Mouse (Mus musculus) embryo, embryonic 10.5 days (tissue): ENCODE data around the gene Ubr3.
"Not testable (repeated sequence)": the region's sequence is repeated elsewhere in the genome, so short reads cannot be mapped to it uniquely, and the experiment has no call there.

ENCODE experiments used
- DNase-seq: peaks from one replicate; pipeline ENCODE4 v3.0.0-alpha.2; 2015; ENCODE audit warnings: low spot score

Ubr3 gene

GRCm38 (mm10) chr2:69912801-69913200 lies 15.8 kb downstream of the Ubr3 start:
- DNase-seq: no peak

GRCm38 (mm10) chr2:69917301-69917700 lies 20.3 kb downstream of the Ubr3 start:
- DNase-seq: no peak

DNA sequence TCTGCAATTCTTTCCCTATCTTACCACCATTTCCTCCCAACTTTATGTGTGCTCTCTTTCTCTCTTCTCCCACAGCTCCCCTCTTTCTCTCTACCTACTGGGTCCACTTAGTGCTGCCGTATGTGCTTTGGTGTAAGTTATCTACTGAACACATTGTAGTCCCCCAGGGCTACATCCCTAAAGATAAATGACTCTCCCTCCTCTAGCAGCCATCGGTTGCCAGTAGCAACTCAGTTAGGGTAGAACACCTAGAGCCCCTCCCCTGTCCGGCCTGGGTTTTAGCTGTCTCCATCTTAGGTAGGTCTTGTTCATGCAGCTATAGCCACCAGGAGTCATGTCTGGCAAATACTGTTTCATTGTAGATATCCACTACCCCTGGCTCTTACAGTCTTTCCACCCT lies 27.9 kb downstream of the Ubr3 start:
- DNase-seq: no peak

DNA sequence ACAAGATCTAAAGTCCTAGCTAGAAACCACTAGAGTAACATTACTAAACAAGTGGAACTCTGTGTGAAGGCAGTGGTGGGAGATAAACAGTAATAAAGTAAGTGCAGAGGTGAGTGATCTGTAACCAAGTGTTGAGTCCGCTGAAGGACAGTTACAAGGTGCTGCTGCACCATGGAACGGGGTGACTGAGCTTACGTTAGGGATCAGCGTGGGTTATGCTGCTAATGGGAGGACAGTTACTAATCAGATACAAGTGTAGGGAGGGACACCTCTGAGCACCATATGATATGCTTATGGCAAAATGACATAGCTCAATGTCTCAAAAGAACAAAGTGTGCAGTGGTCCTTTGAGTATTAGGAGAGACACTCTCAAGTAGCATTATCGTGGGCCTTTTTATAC lies 39.3 kb downstream of the Ubr3 start:
- DNase-seq: no peak

DNA sequence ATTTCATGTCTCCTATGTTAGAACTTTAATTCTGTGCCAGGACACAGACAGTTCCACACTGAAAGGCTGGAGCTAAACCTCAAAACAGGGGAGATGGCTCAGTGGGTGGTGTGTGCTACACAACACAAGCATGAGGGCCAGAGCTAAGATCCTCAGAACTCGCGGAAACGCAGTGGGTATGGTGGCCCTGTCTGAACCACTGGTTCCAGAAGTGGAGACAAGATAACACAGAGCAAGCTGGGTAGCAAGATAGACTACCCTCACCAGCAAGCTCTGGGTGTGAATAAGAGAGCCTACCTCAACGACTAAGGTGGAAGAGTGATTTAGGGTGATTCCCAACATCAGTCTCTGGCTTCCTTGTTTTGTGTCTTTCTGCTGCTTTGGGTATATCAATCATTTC lies 42.2 kb downstream of the Ubr3 start:
- no peak for DNase-seq

DNA sequence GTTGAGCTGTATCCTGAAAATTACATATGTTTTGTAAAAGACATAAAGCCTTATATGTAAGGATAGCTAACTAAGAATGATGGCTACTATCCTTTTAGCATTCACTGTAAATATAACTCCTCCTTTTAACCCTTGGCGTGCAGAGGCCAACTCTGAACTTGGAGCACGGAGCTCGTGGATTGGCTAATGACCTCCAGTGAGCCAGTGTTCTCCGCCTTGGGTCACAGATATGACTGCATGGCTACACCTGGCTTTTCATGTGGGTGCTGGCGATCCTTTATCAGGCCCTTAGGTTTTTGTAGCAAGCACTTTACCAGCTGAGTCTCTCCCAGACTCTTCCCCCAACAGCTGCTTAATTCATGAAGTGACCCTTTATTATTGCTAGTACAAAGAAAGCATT lies 42.6 kb downstream of the Ubr3 start:
- DNase-seq: no peak

DNA sequence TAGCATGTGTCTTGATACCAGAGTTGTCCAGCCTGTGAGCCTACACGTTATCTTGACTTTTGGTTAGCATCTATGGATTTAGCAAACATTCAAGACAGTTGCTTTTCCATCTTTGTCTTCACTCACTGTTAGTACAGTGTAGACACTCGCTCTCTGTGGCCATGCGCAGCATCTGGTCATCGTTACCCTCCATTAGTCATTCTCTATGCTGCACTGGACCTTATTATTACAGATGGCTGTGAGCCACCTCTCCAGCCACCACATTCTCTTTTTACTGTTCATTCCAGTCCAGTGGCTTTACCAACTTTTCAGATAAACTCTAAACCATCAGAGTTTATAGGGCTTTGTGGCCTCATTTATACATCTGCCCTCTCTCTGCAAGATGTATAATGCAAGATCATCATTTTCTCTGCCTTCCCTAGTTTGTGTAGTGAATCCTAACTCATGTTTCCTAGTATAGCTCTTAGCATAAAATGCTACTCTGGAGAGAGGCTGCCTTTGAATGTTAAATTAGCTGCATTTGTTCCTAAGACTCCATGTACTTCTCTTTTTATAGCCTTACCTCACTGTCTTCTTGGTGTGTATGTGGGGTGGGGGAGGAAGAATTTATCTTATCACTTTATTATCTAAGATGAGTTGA lies 44.5 kb downstream of the Ubr3 start:
- DNase-seq: peak; percentile 46

DNA sequence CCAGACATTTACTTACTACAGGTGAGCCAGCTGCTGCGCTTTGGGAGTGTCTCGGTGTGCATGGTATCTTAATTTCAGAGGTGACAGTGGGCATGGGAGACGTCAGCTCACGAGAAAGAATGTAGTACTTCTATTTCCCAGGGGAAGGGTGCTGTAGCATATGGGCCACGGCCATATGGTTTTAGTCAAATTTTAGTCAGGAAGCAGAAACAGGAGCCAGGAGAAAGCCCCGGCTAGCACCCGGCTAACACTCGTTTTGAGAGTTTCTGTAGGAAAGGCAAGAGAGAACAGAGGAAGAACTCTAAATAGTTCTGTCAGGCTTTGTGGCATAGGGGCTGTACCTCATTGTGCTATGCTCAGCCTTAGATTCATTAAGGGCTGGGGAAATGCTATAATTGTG lies 55.8 kb downstream of the Ubr3 start:
- no peak for DNase-seq

DNA sequence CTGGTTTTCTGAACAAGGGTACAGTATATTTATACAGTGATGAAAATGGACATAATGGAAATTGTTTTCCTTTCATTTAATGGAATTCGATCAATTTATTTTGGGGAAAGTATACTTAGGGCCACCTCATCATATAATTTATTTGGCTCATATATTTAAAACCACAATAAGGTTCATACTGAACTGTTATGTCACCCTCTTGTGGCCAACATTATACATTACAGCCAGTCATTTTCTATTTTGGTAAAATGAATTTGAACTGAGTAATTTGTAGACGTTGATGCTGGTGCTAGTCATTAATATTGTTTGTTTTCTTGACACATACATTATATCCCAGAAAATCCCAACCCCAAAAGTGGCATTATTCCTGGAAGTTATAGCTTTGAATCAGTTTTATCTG lies 58.6 kb downstream of the Ubr3 start:
- peak; percentile 60 for DNase-seq

GRCm38 (mm10) chr2:69957622-69958021 lies 60.6 kb downstream of the Ubr3 start:
- DNase-seq: no peak

GRCm38 (mm10) chr2:69974896-69975295 lies 77.8 kb downstream of the Ubr3 start:
- DNase-seq: no peak

- no peak for DNase-seq
Measured at GRCm38 (mm10) chr2:69989224-69989623, 92.2 kb downstream of the Ubr3 start.

DNA sequence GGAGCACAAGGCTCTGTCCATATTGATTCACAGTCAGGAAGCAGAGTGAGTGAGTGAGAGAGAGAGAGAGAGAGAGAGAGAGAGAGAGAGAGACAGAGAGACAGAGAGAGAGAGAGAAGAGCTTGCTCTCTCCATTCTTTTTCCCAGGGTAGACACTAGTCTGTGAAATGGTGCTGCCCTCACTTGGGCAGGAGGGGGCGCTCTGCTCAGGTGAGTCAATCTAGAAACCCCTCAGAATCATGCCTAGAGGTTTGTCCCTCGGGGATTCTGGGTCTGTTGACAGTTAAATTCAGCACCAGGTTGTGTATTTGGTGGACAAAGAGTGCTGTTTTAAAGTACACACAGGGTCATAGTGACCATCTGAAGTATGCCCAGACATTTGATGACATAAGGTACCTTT lies 93.6 kb downstream of the Ubr3 start:
- peak; percentile 3 for DNase-seq

GRCm38 (mm10) chr2:69994082-69994736 lies 97.2 kb downstream of the Ubr3 start:
- not testable (repeated sequence) for DNase-seq

DNA sequence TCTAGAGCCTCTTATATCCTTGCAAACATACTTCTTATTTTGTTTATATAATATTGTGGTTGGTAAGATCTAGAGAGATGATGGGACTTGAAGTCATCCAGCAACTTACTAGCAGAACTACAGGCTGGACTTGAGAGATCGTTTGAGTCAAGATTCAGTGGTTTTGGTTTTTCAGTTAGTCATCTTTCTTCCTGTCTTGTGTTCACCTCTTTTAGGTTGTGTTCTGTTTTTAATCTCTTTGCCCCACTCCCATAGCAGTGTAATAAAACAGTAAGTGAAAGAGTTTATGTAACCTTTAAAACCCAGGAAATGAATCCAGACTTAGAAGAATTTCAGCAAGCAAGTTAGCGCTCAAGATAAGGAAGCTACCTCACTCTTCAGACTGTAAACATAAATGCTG lies 97.7 kb downstream of the Ubr3 start:
- no peak for DNase-seq

GRCm38 (mm10) chr2:69999097-69999770 lies 102.2 kb downstream of the Ubr3 start:
- peak; percentile 11 for DNase-seq

- no peak for DNase-seq
Measured at GRCm38 (mm10) chr2:70000316-70000715, 103.3 kb downstream of the Ubr3 start.

DNA sequence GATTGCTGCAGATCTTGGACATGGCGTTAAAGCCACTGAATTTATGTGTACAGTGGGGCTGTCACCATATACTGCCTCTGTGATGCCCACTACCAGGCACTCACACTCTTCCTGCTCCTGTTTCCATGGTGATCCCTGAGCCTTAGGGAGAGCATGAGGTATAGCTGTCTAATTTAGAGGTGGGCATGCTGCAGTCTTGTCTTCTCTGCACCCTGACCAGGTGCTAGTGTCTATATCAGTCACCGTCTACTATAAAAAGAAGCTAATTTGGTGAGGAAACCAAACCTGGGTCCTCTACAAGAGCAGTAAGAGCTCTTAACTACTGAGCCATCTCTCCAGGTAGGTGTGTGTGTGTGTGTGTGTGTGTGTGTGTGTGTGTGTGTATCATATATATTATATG lies 109.4 kb downstream of the Ubr3 start:
- DNase-seq: no peak

- DNase-seq: no peak
Measured at GRCm38 (mm10) chr2:70012941-70013340, 115.9 kb downstream of the Ubr3 start.

- DNase-seq: no peak
Measured at GRCm38 (mm10) chr2:70018236-70018635, 121.2 kb downstream of the Ubr3 start.

DNA sequence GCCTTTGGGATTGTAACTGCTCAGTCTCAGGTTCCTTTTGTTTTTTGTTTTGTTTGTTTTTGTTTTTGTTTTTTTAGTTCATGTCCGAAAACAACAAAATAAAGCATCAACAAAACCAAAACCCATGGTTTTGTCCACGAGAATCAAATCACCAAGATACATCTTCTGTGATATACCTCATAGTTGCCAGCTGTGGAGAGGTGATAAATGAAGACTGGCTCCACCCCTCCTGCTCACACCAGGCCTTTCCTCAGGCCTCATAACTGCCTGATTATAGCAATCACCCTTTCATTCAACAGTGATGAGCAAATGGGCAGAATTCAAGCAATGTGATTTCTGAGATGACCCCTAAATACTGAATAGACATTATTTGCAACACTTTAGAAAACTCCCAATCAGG lies 127.4 kb downstream of the Ubr3 start:
- no peak for DNase-seq

DNA sequence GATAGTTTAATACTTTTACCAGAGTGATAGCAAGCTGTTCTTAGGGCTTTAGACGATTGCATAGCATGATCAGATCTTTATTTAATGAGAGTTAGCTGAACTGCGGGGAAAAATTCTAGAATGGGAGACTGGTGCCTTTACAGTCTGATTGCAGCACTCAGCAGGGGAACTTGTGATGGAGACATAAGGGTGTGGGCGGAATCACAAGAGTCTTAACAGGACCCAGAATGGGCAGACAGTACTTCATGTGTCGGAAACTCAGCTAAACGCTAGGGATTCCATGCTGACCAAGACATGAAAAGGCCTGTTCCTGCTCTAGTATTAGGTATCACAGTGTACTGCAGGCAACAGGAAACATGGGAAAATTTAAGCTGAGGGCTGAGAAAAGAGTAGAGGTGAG lies 128.7 kb downstream of the Ubr3 start:
- no peak for DNase-seq

DNA sequence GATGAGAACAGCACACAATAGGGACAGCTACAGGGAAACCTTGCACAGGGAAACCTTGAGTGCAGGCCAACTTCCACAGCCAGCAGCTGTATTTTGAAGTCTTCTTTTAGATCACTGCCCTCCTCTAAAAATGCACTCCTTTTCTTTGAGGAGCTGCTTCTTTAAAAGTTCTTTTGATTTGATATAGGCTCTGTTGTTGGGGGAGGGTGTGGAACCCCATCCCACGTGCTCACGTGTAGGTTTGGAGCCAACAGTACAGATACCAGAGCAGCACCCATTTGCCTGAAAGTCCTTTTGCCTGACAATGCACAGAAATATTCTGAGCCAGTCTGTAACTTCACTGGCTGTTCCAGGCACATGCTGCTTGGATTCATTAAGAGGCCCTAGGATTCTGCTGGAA lies 134.4 kb downstream of the Ubr3 start:
- DNase-seq: no peak

DNA sequence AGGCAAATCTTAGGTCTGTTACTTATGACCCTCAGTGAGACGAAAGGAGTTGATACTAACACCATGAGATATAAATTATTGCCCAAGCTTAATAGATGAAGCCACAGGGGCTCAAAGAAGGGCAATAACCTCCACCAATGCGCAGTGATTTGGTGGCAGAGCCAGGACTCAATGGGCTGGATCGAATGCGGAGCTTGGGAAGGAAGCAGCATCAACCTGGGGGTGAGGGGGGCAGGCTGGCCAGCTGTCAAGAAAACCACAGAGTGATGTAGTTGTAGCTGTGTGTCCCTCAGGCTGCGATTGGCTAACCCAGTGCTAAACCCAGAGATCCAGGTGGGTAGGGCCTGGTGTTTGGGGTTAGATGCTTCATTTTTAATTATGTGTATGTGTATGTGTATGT lies 137.8 kb downstream of the Ubr3 start:
- no peak for DNase-seq
